Mouse (Mus musculus) embryonic facial prominence, embryonic 15.5 days (tissue): ENCODE results near the gene Map3k11. TPM values are rescaled to one million over a fixed set of nuclear protein-coding genes. Genes with fewer than 3 reads are reported as not detected.
"Not testable (repeated sequence)": the region's sequence is repeated elsewhere in the genome, so short reads cannot be mapped to it uniquely, and the experiment has no call there.

Experiments used
- ATAC-seq: fragments of 200-750 bp; cut with Nextera tagmentation; 2 replicates; pipeline ENCODE4 v1.8.0; 2017; ENCODE audit warnings: low read depth, moderate TSS enrichment; ENCODE audit not compliant: insufficient number of reproducible peaks, low FRiP score, low TSS enrichment
- H3K27ac ChIP-seq: fragments of 300-500 bp; sonication (generic); replicated peaks from 2 replicates; pipeline ENCODE4 v1.5.1; 2015; ENCODE audit warnings: mild to moderate bottlenecking, inconsistent platforms
- H3K27me3 ChIP-seq: fragments of 300-500 bp; sonication (generic); 2 replicates; pipeline ENCODE4 v1.6.1; 2015; ENCODE audit warnings: inconsistent platforms
- H3K36me3 ChIP-seq: fragments of 300-500 bp; sonication (generic); 2 replicates; pipeline ENCODE4 v1.6.1; 2015; ENCODE audit warnings: mild to moderate bottlenecking, inconsistent platforms
- H3K4me1 ChIP-seq: fragments of 300-500 bp; sonication (generic); 2 replicates; pipeline ENCODE4 v1.6.1; 2015; ENCODE audit warnings: inconsistent platforms
- H3K4me2 ChIP-seq: fragments of 300-500 bp; sonication (generic); replicated peaks from 2 replicates; pipeline ENCODE4 v1.6.1; 2015; ENCODE audit warnings: mild to moderate bottlenecking, inconsistent platforms
- H3K4me3 ChIP-seq: fragments of 300-500 bp; sonication (generic); replicated peaks from 2 replicates; pipeline ENCODE4 v1.5.1; 2015; ENCODE audit warnings: mild to moderate bottlenecking, inconsistent platforms
- H3K9ac ChIP-seq: fragments of 300-500 bp; sonication (generic); 2 replicates; pipeline ENCODE4 v1.6.1; 2015; ENCODE audit warnings: inconsistent platforms
- H3K9me3 ChIP-seq: fragments of 300-500 bp; sonication (generic); replicated peaks from 2 replicates; pipeline ENCODE4 v1.6.1; 2016; ENCODE audit warnings: inconsistent platforms
- WGBS: fragments of 180-500 bp; shearing (Covaris S2); methylation state at CpG from one replicate; pipeline ENCODE4 v1.1.7; 2015; 5-methylcytosine and 5-hydroxymethylcytosine counted together
- polyA plus RNA-seq: library from polyadenylated mRNA; unstranded; fragments of >200 nt; fragmentation: Nextera tagmentation; extraction: Ambion mirVana; gene quantifications from 2 replicates; pipeline ENCODE4 v1.2.1, GENCODE M21; 2015

Map3k11 gene
- polyA plus RNA-seq, 1 experiment from 2014 or later, result 30.0 TPM

GRCm38 (mm10) chr19:5680432-5680831 lies 8.1 kb upstream of the Map3k11 start:
- Histone ChIP-seq H3K27ac (no peak overlapping the region), H3K9ac (no peak overlapping the region), H3K27me3 (no peaks in the 10 kb centered on the region), H3K4me3 (no peak overlapping the region), H3K4me2 (no peak overlapping the region), H3K36me3 (peaks cover 96% of the 10 kb centered on the region), H3K9me3 (no peaks in the 10 kb centered on the region), H3K4me1 (no peaks in the 10 kb centered on the region)
- WGBS, result 92% methylated on average over 4 of the region's 4 CpGs
- ATAC-seq, result no peak

DNA sequence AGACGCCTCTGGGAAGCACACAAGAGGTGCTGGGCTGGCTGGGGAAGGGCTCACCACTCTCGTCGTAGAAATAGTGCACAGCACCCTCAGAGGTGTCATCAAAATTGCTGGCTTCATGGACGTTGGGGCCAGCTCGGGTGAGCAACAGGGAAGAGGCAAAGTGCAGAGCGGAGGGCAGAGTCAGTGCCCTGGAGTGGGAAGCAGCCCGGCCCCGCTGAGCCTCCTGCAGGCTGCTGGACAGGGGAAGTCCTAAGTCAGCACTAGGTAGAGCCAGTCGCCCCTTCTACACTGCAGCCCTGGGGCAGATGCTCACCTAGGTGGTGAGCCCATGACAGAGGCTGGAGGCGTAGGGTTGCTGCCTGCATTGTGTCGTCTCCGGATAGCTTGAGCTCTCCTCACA lies 4.3 kb upstream of the Map3k11 start:
- no peak for ATAC-seq
- Histone ChIP-seq H3K36me3 (peaks cover 78% of the 10 kb centered on the region), H3K4me2 (no peak overlapping the region), H3K27ac (no peak overlapping the region), H3K4me3 (no peak overlapping the region), H3K9me3 (no peaks in the 10 kb centered on the region), H3K4me1 (peaks cover 12% of the 10 kb centered on the region), H3K9ac (no peak overlapping the region), H3K27me3 (no peaks in the 10 kb centered on the region)
- 89% methylated on average over 12 of the region's 12 CpGs for WGBS

DNA sequence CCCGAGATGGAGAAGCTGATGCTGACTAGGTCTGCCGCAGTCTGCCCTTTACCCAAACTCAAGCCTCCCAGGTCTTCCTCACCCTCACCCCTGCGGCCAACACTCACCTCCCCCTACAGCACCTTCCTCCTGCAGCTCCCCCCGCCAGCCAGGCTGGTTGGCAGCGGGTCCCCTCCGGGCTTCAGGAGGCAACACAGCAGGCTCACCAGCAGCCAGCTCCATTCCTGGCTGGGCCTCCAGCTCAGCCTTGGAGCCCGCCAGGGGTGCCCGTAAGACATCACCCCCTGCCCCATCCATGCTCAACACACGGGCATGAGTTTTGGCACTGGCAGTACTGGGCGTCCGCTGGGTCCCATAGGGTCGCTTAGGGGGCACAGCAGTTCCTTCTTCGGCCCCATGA lies 3.6 kb upstream of the Map3k11 start:
- peaks cover 70% of the 10 kb centered on the region for H3K36me3 ChIP-seq
- H3K9me3 ChIP-seq, result no peaks in the 10 kb centered on the region
- no peak overlapping the region for H3K4me2 ChIP-seq
- H3K27me3 ChIP-seq, result no peaks in the 10 kb centered on the region
- peaks cover 12% of the 10 kb centered on the region for H3K4me1 ChIP-seq
- ATAC-seq, result no peak
- 92% methylated on average over 13 of the region's 13 CpGs for WGBS
- H3K9ac ChIP-seq, result no peak overlapping the region
- no peak overlapping the region for H3K4me3 ChIP-seq
- H3K27ac ChIP-seq, result no peak overlapping the region

DNA sequence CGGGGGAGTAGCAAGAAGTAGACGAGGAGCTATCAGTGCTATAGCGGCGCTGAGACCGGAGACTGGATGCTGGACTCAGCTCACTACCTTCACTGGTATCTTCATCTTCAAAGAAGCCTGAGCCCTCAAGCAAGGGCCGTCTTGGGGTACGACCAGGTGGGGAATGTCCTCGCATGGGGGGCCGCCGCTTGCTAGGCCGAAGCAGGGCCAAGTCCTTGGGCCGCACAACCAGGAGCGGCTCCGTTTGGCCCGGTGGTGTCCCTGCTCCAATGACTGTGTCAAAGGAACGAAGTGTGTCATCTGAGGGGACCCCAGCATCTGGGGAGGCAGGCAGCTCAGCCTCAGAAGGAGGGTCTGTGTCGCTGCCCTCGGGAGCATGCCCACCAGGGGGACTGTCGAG lies 3.1 kb upstream of the Map3k11 start:
- no peak overlapping the region for H3K9ac ChIP-seq

GRCm38 (mm10) chr19:5685861-5686260 lies 2.7 kb upstream of the Map3k11 start:
- H3K27me3 ChIP-seq, result no peaks in the 10 kb centered on the region
- 94% methylated on average over 11 of the region's 11 CpGs for WGBS
- H3K9me3 ChIP-seq, result no peaks in the 10 kb centered on the region
- peaks cover 61% of the 10 kb centered on the region for H3K36me3 ChIP-seq
- H3K4me3 ChIP-seq, result no peak overlapping the region
- no peak overlapping the region for H3K4me2 ChIP-seq
- ATAC-seq, result no peak
- peaks cover 20% of the 10 kb centered on the region for H3K4me1 ChIP-seq
- H3K27ac ChIP-seq, result no peak overlapping the region
- no peak overlapping the region for H3K9ac ChIP-seq

More for the DNA sequence above, 3.1 kb upstream of the Map3k11 start:
- peaks cover 16% of the 10 kb centered on the region for H3K4me1 ChIP-seq
- no peaks in the 10 kb centered on the region for H3K9me3 ChIP-seq
- no peak overlapping the region for H3K4me2 ChIP-seq
- ATAC-seq, result no peak
- H3K27me3 ChIP-seq, result no peaks in the 10 kb centered on the region
- H3K4me3 ChIP-seq, result no peak overlapping the region
- no peak overlapping the region for H3K27ac ChIP-seq
- peaks cover 66% of the 10 kb centered on the region for H3K36me3 ChIP-seq
- 92% methylated on average over 19 of the region's 19 CpGs for WGBS

- peaks cover 56% of the 10 kb centered on the region for H3K36me3 ChIP-seq
- 91% methylated on average over 13 of the region's 13 CpGs for WGBS
- H3K9ac ChIP-seq, result no peak overlapping the region
Observed at GRCm38 (mm10) chr19:5686437-5686836, 2.1 kb upstream of the Map3k11 start.

GRCm38 (mm10) chr19:5686954-5687353 lies 1.6 kb upstream of the Map3k11 start:
- H3K27ac ChIP-seq, ATAC-seq, H3K9me3 ChIP-seq, H3K27me3 ChIP-seq: not testable (repeated sequence)
- WGBS, result 93% methylated on average over 12 of the region's 12 CpGs
- Histone ChIP-seq H3K4me2 (peak overlapping the region; percentile 94; the same call in 1 of the 2 replicates), H3K4me3 (0 out of 2 replicates have a peak overlapping the region, but pooled peaks have one; percentile 75), H3K36me3 (peaks cover 50% of the 10 kb centered on the region), H3K9ac (peak overlapping the region; percentile 80; the same call in 1 of the 2 replicates), H3K4me1 (peaks cover 31% of the 10 kb centered on the region)

More at GRCm38 (mm10) chr19:5686437-5686836, 2.1 kb upstream of the Map3k11 start:
- no peaks in the 10 kb centered on the region for H3K9me3 ChIP-seq
- no peak overlapping the region for H3K4me3 ChIP-seq
- no peak overlapping the region for H3K4me2 ChIP-seq
- H3K27me3 ChIP-seq, result no peaks in the 10 kb centered on the region
- no peak for ATAC-seq
- H3K27ac ChIP-seq, result no peak overlapping the region
- H3K4me1 ChIP-seq, result peaks cover 26% of the 10 kb centered on the region

GRCm38 (mm10) chr19:5687738-5688137 lies 804 bp upstream of the Map3k11 start:
- H3K27ac ChIP-seq, result peak overlapping the region; percentile 97
- ATAC-seq, result no peak
- peak overlapping the region; percentile 94 for H3K4me2 ChIP-seq
- no peaks in the 10 kb centered on the region for H3K9me3 ChIP-seq
- 16% methylated on average over 9 of the region's 9 CpGs for WGBS
- H3K4me3 ChIP-seq, result peak overlapping the region; percentile 75
- H3K36me3 ChIP-seq, result peaks cover 43% of the 10 kb centered on the region
- peak overlapping the region; percentile 80 for H3K9ac ChIP-seq
- H3K4me1 ChIP-seq, result peaks cover 39% of the 10 kb centered on the region
- no peaks in the 10 kb centered on the region for H3K27me3 ChIP-seq

DNA sequence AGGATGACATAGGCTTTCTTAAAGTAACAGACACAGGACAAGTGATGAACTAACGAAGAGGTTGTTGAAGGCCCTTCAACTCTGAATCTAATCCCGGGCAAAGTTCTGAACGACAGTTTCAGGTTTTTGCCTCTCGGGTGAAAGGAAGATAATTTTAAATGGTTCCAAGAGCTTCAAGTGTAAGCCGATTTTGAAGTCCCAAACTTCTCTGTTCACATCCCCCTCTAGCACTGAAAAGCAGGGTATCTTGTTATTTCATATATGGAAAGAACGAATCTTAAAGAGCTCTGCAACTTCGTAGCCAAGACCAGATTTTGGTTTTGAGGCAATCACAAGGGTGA lies 516 bp downstream of the Map3k11 start:
- Histone ChIP-seq H3K9ac (peak overlapping the region; percentile 73), H3K27me3 (no peaks in the 10 kb centered on the region), H3K4me1 (peaks cover 51% of the 10 kb centered on the region), H3K4me3 (peak overlapping the region; percentile 75), H3K9me3 (no peaks in the 10 kb centered on the region), H3K36me3 (peaks cover 43% of the 10 kb centered on the region), H3K4me2 (peak overlapping the region; percentile 94), H3K27ac (peak overlapping the region; percentile 97)
- no peak for ATAC-seq
- under 1% methylated on average over 7 of the region's 7 CpGs for WGBS

DNA sequence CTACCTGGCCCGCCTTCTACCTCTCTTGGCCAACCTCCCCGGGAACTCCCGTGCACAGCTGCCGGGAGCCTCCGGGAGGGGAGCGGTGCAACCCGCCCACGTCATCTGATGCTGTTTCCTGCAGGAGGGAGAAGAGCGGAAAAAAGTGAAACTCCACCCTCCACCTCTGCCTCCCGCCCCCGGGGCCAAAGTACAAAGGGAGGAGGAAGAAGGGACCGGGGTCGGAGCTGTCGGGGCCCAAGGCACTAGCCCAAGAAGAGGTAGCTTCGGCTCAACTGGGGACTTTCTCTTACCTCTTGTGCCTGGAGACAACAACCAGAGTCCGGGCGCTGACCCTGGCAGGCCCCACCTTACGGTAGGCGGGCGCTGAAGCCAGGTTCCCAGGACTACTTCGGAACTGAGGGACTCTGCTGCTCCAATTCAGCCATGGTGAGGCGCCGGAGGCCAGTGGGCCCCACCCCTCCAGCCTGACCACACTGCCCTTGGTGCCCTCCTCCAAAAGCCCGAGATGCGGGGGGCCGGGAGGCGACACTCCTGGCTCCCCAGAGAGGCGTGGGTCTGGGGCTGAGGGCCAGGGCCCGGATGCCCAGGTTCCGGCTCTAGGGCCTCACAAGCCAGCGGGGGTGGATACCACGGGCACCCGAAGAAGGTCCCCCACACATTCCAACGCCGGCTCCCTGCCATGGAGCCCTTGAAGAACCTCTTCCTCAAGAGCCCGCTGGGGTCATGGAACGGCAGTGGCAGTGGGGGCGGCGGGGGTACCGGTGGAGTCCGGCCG lies 1.2 kb downstream of the Map3k11 start:
- H3K9ac ChIP-seq, result peak overlapping the region; percentile 73
- ATAC-seq, result peak; percentile 77
- no peaks in the 10 kb centered on the region for H3K9me3 ChIP-seq
- 7% methylated on average over 41 of the region's 42 CpGs for WGBS
- peak overlapping the region; percentile 97 for H3K27ac ChIP-seq
- no peaks in the 10 kb centered on the region for H3K27me3 ChIP-seq
- peak overlapping the region; percentile 94 for H3K4me2 ChIP-seq
- peaks cover 53% of the 10 kb centered on the region for H3K4me1 ChIP-seq
- H3K36me3 ChIP-seq, result peaks cover 41% of the 10 kb centered on the region
- H3K4me3 ChIP-seq, result peak overlapping the region; percentile 75

GRCm38 (mm10) chr19:5690343-5690735 lies 1.8 kb downstream of the Map3k11 start:
- no peak for ATAC-seq

DNA sequence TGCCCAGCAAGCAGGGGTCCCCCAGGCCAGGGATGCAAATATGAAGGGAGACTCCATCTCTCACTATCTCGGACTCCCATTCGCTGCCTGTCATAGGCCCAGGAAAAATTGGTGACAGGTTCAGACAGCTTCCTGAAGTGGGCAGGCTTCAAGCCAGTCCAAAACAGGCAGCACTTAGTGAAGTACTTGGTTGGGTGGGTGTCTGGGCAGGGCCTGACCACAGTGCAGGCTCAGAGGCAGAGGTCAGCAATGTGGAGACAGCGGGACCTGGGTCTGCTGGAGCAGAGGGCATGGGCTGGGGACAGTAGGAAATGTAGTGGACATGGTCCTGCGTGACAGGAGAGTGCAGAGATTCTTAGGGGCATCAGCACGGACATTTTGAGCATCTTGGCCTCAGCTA lies 3.1 kb downstream of the Map3k11 start:
- ATAC-seq, result no peak
- 51% methylated on average over 5 of the region's 5 CpGs for whole genome bisulfite sequencing
- Histone ChIP-seq H3K36me3 (peaks cover 41% of the 10 kb centered on the region), H3K27ac (peak overlapping the region; percentile 97), H3K27me3 (no peaks in the 10 kb centered on the region), H3K4me2 (peak overlapping the region; percentile 94), H3K4me1 (peaks cover 64% of the 10 kb centered on the region), H3K4me3 (peak overlapping the region; percentile 75), H3K9me3 (no peaks in the 10 kb centered on the region), H3K9ac (peak overlapping the region; percentile 40; the same call in 1 of the 2 replicates)

More at GRCm38 (mm10) chr19:5690343-5690735, 1.8 kb downstream of the Map3k11 start:
- 49% methylated on average over 15 of the region's 15 CpGs for WGBS
- no peaks in the 10 kb centered on the region for H3K9me3 ChIP-seq
- peak overlapping the region; percentile 97 for H3K27ac ChIP-seq
- H3K9ac ChIP-seq, result peak overlapping the region; percentile 73
- peak overlapping the region; percentile 75 for H3K4me3 ChIP-seq
- H3K4me2 ChIP-seq, result peak overlapping the region; percentile 94
- no peaks in the 10 kb centered on the region for H3K27me3 ChIP-seq
- peaks cover 55% of the 10 kb centered on the region for H3K4me1 ChIP-seq
- H3K36me3 ChIP-seq, result peaks cover 41% of the 10 kb centered on the region
